Mouse (Mus musculus) CH12.LX (cell line): ENCODE results near the gene Bloc1s1. TPM values are rescaled to one million over a fixed set of nuclear protein-coding genes. Genes with fewer than 3 reads are reported as not detected.

Experiments
- DNase-seq: peaks from one replicate; pipeline ENCODE4 v3.0.0-alpha.2; 2013; ENCODE audit errors: extremely low read depth
- H3K27ac ChIP-seq: 2 replicates; pipeline ENCODE4 v1.5.1; 2012; ENCODE audit warnings: low read depth, mild to moderate bottlenecking, control low read depth, moderate library complexity; ENCODE audit not compliant: insufficient read depth
- H3K27me3 ChIP-seq: replicated peaks from 2 replicates; pipeline ENCODE3; 2012; ENCODE audit warnings: inconsistent platforms
- H3K36me3 ChIP-seq, 2 experiments: replicated peaks in 1 of 2; 2 replicates each; pipeline versions ENCODE3 to v1.6.1; 2012; ENCODE audit warnings: inconsistent platforms in 1 of 2, low read length in 1 of 2, mild to moderate bottlenecking in 1 of 2, mixed read lengths in 1 of 2, moderate library complexity in 1 of 2; ENCODE audit not compliant: control insufficient read depth in 1 of 2, insufficient read depth in 1 of 2
- H3K4me1 ChIP-seq, 2 experiments: 2 replicates each; pipeline ENCODE4 v1.6.1; 2012; ENCODE audit warnings: inconsistent platforms in 1 of 2, moderate library complexity in 1 of 2; ENCODE audit not compliant: insufficient read depth in 2 of 2, control insufficient read depth in 1 of 2
- H3K4me2 ChIP-seq: 2 replicates; pipeline ENCODE4 v1.6.1; 2012; ENCODE audit warnings: low read depth, mild to moderate bottlenecking, control low read depth; ENCODE audit not compliant: poor library complexity, insufficient read depth, severe bottlenecking
- H3K4me3 ChIP-seq, 3 experiments: fragments of 150-350 bp in 1 of 3; sonication (generic) in 1 of 3; replicated peaks in 1 of 3; 2 replicates each; pipeline versions ENCODE3 to v1.5.1; 2011 to 2012; ENCODE audit warnings: low read depth in 2 of 3, low read length in 2 of 3, mild to moderate bottlenecking in 2 of 3, moderate library complexity in 2 of 3, control low read depth in 1 of 3, improper control_type of control experiment in 1 of 3, inconsistent platforms in 1 of 3, mixed read lengths in 1 of 3; ENCODE audit not compliant: poor library complexity in 1 of 3
- H3K79me2 ChIP-seq: replicated peaks from 2 replicates; pipeline ENCODE4 v1.6.1; 2012; ENCODE audit warnings: mild to moderate bottlenecking, moderate library complexity; ENCODE audit not compliant: control insufficient read depth, poor library complexity, insufficient read depth, severe bottlenecking; ENCODE audit errors: extremely low read depth
- H3K9ac ChIP-seq: 2 replicates; pipeline ENCODE4 v1.6.1; 2012; ENCODE audit warnings: low read depth, mild to moderate bottlenecking, control low read depth, moderate library complexity; ENCODE audit not compliant: insufficient read depth
- H3K9me3 ChIP-seq: replicated peaks from 2 replicates; pipeline ENCODE3; 2012; ENCODE audit warnings: low read length, inconsistent platforms, mixed read lengths
- BHLHE40 ChIP-seq: IDR thresholded peaks from 2 replicates; pipeline ENCODE4 v1.6.1; 2011; ENCODE audit warnings: mild to moderate bottlenecking, low read depth, low read length, improper control_type of control experiment
- E2F4 ChIP-seq: IDR thresholded peaks from 2 replicates; pipeline ENCODE4 v1.6.1; 2011; ENCODE audit warnings: low read depth, low read length, improper control_type of control experiment; ENCODE audit not compliant: insufficient replicate concordance
- ELF1 ChIP-seq: IDR thresholded peaks from 2 replicates; pipeline ENCODE4 v1.6.1; 2014; ENCODE audit warnings: low read depth, mild to moderate bottlenecking, inconsistent platforms, low read length, improper control_type of control experiment
- ETS1 ChIP-seq: conservative IDR thresholded peaks from 2 replicates; pipeline ENCODE4 v1.6.1; 2012; ENCODE audit warnings: low read depth, mild to moderate bottlenecking, inconsistent platforms, low read length, improper control_type of control experiment, moderate library complexity
- HCFC1 ChIP-seq: IDR thresholded peaks from 2 replicates; pipeline ENCODE4 v1.6.1; 2012; ENCODE audit warnings: low read depth, mild to moderate bottlenecking, inconsistent platforms, low read length, improper control_type of control experiment
- IRF4 ChIP-seq: IDR thresholded peaks from 2 replicates; pipeline ENCODE4 v1.6.1; 2014; ENCODE audit warnings: low read depth, mild to moderate bottlenecking, inconsistent platforms, low read length, improper control_type of control experiment
- JUN ChIP-seq: IDR thresholded peaks from 2 replicates; pipeline ENCODE4 v1.6.1; 2011; ENCODE audit warnings: low read depth, mild to moderate bottlenecking, low read length, improper control_type of control experiment, moderate library complexity; ENCODE audit not compliant: insufficient read depth
- JUND ChIP-seq: conservative IDR thresholded peaks from 2 replicates; pipeline ENCODE4 v1.6.1; 2011; ENCODE audit warnings: low read depth, low read length, improper control_type of control experiment
- MAX ChIP-seq: IDR thresholded peaks from 2 replicates; pipeline ENCODE4 v1.6.1; 2011; ENCODE audit warnings: low read length, improper control_type of control experiment
- MAZ ChIP-seq: IDR thresholded peaks from 2 replicates; pipeline ENCODE4 v1.6.1; 2012; ENCODE audit warnings: low read depth, mild to moderate bottlenecking, inconsistent platforms, low read length, improper control_type of control experiment, moderate library complexity
- MEF2A ChIP-seq: IDR thresholded peaks from 2 replicates; pipeline ENCODE4 v1.6.1; 2014; ENCODE audit warnings: low read depth, mild to moderate bottlenecking, inconsistent platforms, low read length, improper control_type of control experiment, borderline replicate concordance
- MXI1 ChIP-seq: IDR thresholded peaks from 2 replicates; pipeline ENCODE4 v1.6.1; 2011; ENCODE audit warnings: mild to moderate bottlenecking, low read depth, low read length, improper control_type of control experiment
- NELFE ChIP-seq: IDR thresholded peaks from 2 replicates; pipeline ENCODE4 v1.6.1; 2011; ENCODE audit warnings: low read depth, low read length, improper control_type of control experiment
- POLR2A ChIP-seq: IDR thresholded peaks from 2 replicates; pipeline ENCODE4 v1.6.1; 2011; ENCODE audit warnings: low read depth, mild to moderate bottlenecking, improper control_type of control experiment, low read length
- POLR2AphosphoS2 ChIP-seq: IDR thresholded peaks from 2 replicates; pipeline ENCODE4 v1.6.1; 2011; ENCODE audit warnings: low read depth, low read length, improper control_type of control experiment
- RCOR1 ChIP-seq: conservative IDR thresholded peaks from 2 replicates; pipeline ENCODE4 v1.6.1; 2012; ENCODE audit warnings: low read depth, mild to moderate bottlenecking, inconsistent platforms, low read length, improper control_type of control experiment
- SIN3A ChIP-seq: IDR thresholded peaks from 2 replicates; pipeline ENCODE4 v1.6.1; 2012; ENCODE audit warnings: low read length, improper control_type of control experiment, inconsistent platforms
- SMC3 ChIP-seq: IDR thresholded peaks from 2 replicates; pipeline ENCODE4 v1.6.1; 2011; ENCODE audit warnings: low read depth, low read length, improper control_type of control experiment
- TBP ChIP-seq: conservative IDR thresholded peaks from 2 replicates; pipeline ENCODE4 v1.6.1; 2011; ENCODE audit warnings: low read depth, low read length, improper control_type of control experiment
- USF1 ChIP-seq: IDR thresholded peaks from 2 replicates; pipeline ENCODE4 v1.6.1; 2014; ENCODE audit warnings: low read depth, mild to moderate bottlenecking, inconsistent platforms, low read length, improper control_type of control experiment
- USF2 ChIP-seq: conservative IDR thresholded peaks from 2 replicates; pipeline ENCODE4 v1.6.1; 2011; ENCODE audit warnings: low read depth, low read length, improper control_type of control experiment
- ZC3H11A ChIP-seq: IDR thresholded peaks from 2 replicates; pipeline ENCODE4 v1.6.1; 2012; ENCODE audit warnings: low read depth, mild to moderate bottlenecking, inconsistent platforms, low read length, improper control_type of control experiment
- ZKSCAN1 ChIP-seq: IDR thresholded peaks from 2 replicates; pipeline ENCODE4 v1.6.1; 2012; ENCODE audit warnings: low read depth, inconsistent platforms, low read length, improper control_type of control experiment, borderline replicate concordance
- ZMIZ1 ChIP-seq: IDR thresholded peaks from 2 replicates; pipeline ENCODE4 v1.6.1; 2012; ENCODE audit warnings: low read depth, mild to moderate bottlenecking, inconsistent platforms, low read length, improper control_type of control experiment
- dilution Hi-C: fragments of 300-500 bp; cut with MboI; formaldehyde crosslinking; loops from 2 replicates; pipeline ENCODE4 v1.14.3; 2020; ENCODE audit warnings: low sequenced_read_pairs; ENCODE audit not compliant: extremely low pct_unique_long_range_greater_than_20kb, extremely low pct_ligation_motif_present
- in situ Hi-C: fragments of 300-500 bp; cut with MboI; formaldehyde crosslinking; loops from 3 replicates; pipeline ENCODE4 v1.14.3; 2019; ENCODE audit warnings: low sequenced_read_pairs, low pct_ligation_motif_present, low pct_unique_long_range_greater_than_20kb, mixed read lengths
- polyA plus RNA-seq: library from polyadenylated mRNA; unstranded; fragments of >175 nt; gene quantifications from 2 replicates; pipeline ENCODE4 v1.2.1, GENCODE M21; 2012; ENCODE audit warnings: low read depth; ENCODE audit not compliant: insufficient read length
- total RNA-seq, 2 experiments: library from RNA; depleted of rRNA; stranded (reverse); fragments of 300-350 nt in 1 of 2; fragments of >200 nt in 1 of 2; gene quantifications; 2 replicates each; pipeline ENCODE4 v1.2.3; 2012 to 2014

Gene Bloc1s1
- total and polyA plus RNA-seq, 3 experiments, result 34.1 to 74.4 (median 37.1) TPM

DNA sequence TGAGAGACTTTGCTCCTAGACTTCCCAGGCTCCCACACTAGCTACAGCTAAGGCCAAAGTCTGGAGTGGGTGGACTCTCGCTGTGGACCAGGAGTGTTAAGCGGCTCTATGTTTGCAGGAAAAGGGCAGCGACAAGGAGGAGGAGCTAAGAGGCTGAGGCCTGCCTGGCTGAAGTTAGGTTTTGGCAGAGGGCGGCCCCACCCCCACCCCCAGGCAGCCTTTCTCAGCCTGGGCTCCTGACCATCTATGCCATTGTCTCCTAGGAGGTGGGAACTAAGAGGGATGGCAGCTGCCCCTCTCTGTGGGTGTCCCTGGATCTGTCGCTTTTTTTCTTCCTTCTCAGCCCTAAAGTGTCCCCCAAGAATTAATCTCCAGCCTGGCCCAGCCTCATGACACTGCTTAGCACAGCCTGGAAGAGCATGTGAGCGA lies 4.6 kb downstream of the Bloc1s1 start:
- no peak for TF ChIP-seq HCFC1
- TF ChIP-seq USF2, result no peak
- TF ChIP-seq SMC3, result no peak
- TF ChIP-seq SIN3A, result no peak
- TF ChIP-seq MXI1, result no peak
- TF ChIP-seq ELF1, result no peak
- TF ChIP-seq MAZ, result no peak
- no peak for TF ChIP-seq ETS1
- no peak for TF ChIP-seq IRF4
- no peak for DNase-seq
- no peak overlapping the region for H3K9ac ChIP-seq
- no peak overlapping the region for H3K4me3 ChIP-seq
- peaks cover 6 to 20% of the 10 kb centered on the region in 2 experiments for H3K4me1 ChIP-seq
- dilution Hi-C loops (no loop called here), in situ Hi-C loops (no loop called here)
- H3K27ac ChIP-seq, result no peak overlapping the region
- H3K36me3 ChIP-seq, result peaks cover 11 to 48% of the 10 kb centered on the region in 2 experiments
- no peaks in the 10 kb centered on the region for H3K79me2 ChIP-seq
- H3K9me3 ChIP-seq, result no peaks in the 10 kb centered on the region
- no peak overlapping the region for H3K4me2 ChIP-seq
- H3K27me3 ChIP-seq, result no peaks in the 10 kb centered on the region

DNA sequence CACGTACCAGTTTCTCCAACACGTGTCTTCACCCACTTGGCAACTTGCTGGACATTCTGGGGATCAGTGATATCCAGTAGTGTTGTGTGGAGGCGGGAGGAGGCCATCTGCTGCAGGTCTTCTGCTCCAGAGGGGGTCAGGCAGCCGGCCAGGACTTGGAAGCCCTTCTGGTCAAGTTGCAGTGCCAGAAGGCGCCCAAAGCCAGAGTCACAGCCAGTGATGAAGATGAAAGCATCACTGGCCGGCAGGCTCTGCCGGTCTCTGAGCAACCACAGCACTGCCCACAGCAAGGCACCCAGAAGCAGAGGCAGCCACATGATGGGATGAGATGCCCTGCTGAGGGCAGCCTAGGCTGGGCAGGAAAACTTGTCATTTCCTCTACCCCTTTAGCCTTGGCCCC lies 5.6 kb downstream of the Bloc1s1 start:
- in situ Hi-C loops, result no loop called here
- no peak for TF ChIP-seq RCOR1
- TF ChIP-seq ETS1, result no peak
- no peak for TF ChIP-seq ZC3H11A
- no peak for TF ChIP-seq SMC3
- no peak for TF ChIP-seq USF1
- no peak for TF ChIP-seq MAX
- no peak for TF ChIP-seq JUND
- TF ChIP-seq NELFE, result no peak
- TF ChIP-seq ZKSCAN1, result no peak
- TF ChIP-seq POLR2A, result no peak
- no peak for TF ChIP-seq TBP
- TF ChIP-seq MEF2A, result no peak
- no peak for TF ChIP-seq ZMIZ1
- TF ChIP-seq E2F4, result no peak
- TF ChIP-seq SIN3A, result no peak
- no peak for TF ChIP-seq POLR2AphosphoS2
- TF ChIP-seq JUN, result no peak
- no peak for TF ChIP-seq MAZ
- no peak for TF ChIP-seq BHLHE40
- Histone ChIP-seq H3K79me2 (no peaks in the 10 kb centered on the region), H3K4me1 (peaks cover 10 to 14% of the 10 kb centered on the region in 2 experiments), H3K9ac (no peak overlapping the region), H3K9me3 (no peaks in the 10 kb centered on the region), H3K36me3 (peaks cover 11 to 48% of the 10 kb centered on the region in 2 experiments), H3K27me3 (no peaks in the 10 kb centered on the region), H3K27ac (no peak overlapping the region), H3K4me3 (no peak overlapping the region), H3K4me2 (no peak overlapping the region)
- dilution Hi-C loops, result no loop called here
- DNase-seq, result no peak
